Mouse (Mus musculus): ENCODE results near the gene Zfp704. TPM values are rescaled to one million over a fixed set of nuclear protein-coding genes. Genes with fewer than 3 reads are reported as not detected.

Zfp704 gene
- polyA plus RNA-seq, 1 experiment = 0.82 TPM

DNA sequence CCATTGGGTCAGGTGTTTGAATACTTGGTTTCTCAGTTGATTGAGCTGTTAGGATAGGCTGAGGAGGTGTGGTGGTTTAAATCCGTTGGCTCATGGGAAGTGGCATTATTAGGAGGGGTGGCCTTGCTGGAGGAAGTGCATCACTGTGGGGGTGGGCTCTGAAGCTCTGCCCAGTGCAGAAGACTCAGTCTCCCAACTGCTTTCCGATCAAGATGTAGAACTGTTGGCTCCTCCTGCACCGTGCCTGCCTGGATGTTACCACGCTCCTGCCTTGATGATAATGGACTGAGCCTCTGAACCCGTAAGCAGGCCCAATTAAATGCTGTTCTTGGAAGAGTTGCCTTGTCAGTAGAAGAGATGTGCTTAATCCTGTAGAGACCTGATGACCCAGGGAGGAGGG, 154.5 kb downstream of the Zfp704 start:
- H3K4me1 ChIP-seq (ENCODE audit: control insufficient read depth, insufficient read depth, insufficient read length) = no peaks in the 10 kb centered on the region
- no peak overlapping the region for H3K27ac ChIP-seq (ENCODE audit: insufficient read depth, low read length)
- H3K27me3 ChIP-seq (ENCODE audit: control insufficient read depth, insufficient read depth, low read length) = no peaks in the 10 kb centered on the region
- TF ChIP-seq POLR2A (IDR thresholded peaks at IDR 0.05; ENCODE audit: low read depth, low read length) = no peak
- TF ChIP-seq CTCF (IDR thresholded peaks at IDR 0.05; ENCODE audit: extremely low read depth, insufficient read depth, insufficient read length, insufficient replicate concordance) = no peak
- no peaks in the 10 kb centered on the region for H3K36me3 ChIP-seq (ENCODE audit: control insufficient read depth, insufficient read depth, low read length)
- DNase-seq (ENCODE audit: low read depth in 1 of 2, low spot score in 2 of 2) = no peak
- WGBS = 90% methylated on average over 5 of the region's 5 CpGs
- no peak overlapping the region for H3K4me3 ChIP-seq (ENCODE audit: extremely low read depth, insufficient read depth, insufficient read length)

GRCm38 (mm10) chr3:9454556-9455330, 155.1 kb downstream of the Zfp704 start:
- Histone ChIP-seq H3K4me3 (ENCODE audit: extremely low read depth, insufficient read depth, insufficient read length) (no peak overlapping the region), H3K36me3 (ENCODE audit: control insufficient read depth, insufficient read depth, low read length) (no peaks in the 10 kb centered on the region), H3K27me3 (ENCODE audit: control insufficient read depth, insufficient read depth, low read length) (no peaks in the 10 kb centered on the region), H3K27ac (ENCODE audit: insufficient read depth, low read length) (no peak overlapping the region), H3K4me1 (ENCODE audit: control insufficient read depth, insufficient read depth, insufficient read length) (no peaks in the 10 kb centered on the region)
- TF ChIP-seq POLR2A (IDR thresholded peaks at IDR 0.05; ENCODE audit: low read depth, low read length) = no peak
- no peak for TF ChIP-seq CTCF (IDR thresholded peaks at IDR 0.05; ENCODE audit: extremely low read depth, insufficient read depth, insufficient read length, insufficient replicate concordance)
- WGBS = 83% methylated on average over 8 of the region's 8 CpGs
- no peak for DNase-seq (ENCODE audit: low read depth in 1 of 2, low spot score in 2 of 2)

DNA sequence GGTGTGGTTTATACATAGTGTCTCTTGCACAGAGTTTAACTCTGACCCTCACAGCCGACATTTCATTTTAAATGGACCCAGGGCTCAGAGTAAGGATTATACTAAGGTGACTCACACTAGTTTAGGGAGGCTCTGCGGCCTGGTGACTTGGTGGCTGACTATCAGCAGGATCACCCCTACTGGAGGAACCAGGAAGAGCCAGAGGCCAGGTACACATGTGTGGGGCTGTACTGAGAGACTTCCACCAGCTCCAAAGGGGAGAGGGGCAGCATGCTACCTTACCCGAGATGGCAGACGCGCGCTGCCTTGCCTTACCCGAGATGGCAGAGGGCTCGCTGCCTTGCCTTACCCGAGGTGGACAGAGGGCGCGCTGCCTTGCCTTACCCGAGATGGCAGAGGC, 159.4 kb downstream of the Zfp704 start:
- no peaks in the 10 kb centered on the region for H3K27me3 ChIP-seq (ENCODE audit: control insufficient read depth, insufficient read depth, low read length)
- no peak for TF ChIP-seq POLR2A (IDR thresholded peaks at IDR 0.05; ENCODE audit: low read depth, low read length)
- no peak overlapping the region for H3K4me3 ChIP-seq (ENCODE audit: extremely low read depth, insufficient read depth, insufficient read length)
- H3K27ac ChIP-seq (ENCODE audit: insufficient read depth, low read length) = no peak overlapping the region
- no peaks in the 10 kb centered on the region for H3K4me1 ChIP-seq (ENCODE audit: control insufficient read depth, insufficient read depth, insufficient read length)
- 96% methylated on average over 12 of the region's 12 CpGs for WGBS
- no peaks in the 10 kb centered on the region for H3K36me3 ChIP-seq (ENCODE audit: control insufficient read depth, insufficient read depth, low read length)
- DNase-seq (ENCODE audit: low read depth in 1 of 2, low spot score in 2 of 2) = no peak

GRCm38 (mm10) chr3:9449261-9450007, 160.5 kb downstream of the Zfp704 start:
- TF ChIP-seq CTCF (IDR thresholded peaks at IDR 0.05; ENCODE audit: extremely low read depth, insufficient read depth, insufficient read length, insufficient replicate concordance) = no peak
- no peak for TF ChIP-seq POLR2A (IDR thresholded peaks at IDR 0.05; ENCODE audit: low read depth, low read length)
- Histone ChIP-seq H3K4me3 (ENCODE audit: extremely low read depth, insufficient read depth, insufficient read length) (no peak overlapping the region), H3K27me3 (ENCODE audit: control insufficient read depth, insufficient read depth, low read length) (no peaks in the 10 kb centered on the region), H3K27ac (ENCODE audit: insufficient read depth, low read length) (no peak overlapping the region), H3K36me3 (ENCODE audit: control insufficient read depth, insufficient read depth, low read length) (no peaks in the 10 kb centered on the region), H3K4me1 (ENCODE audit: control insufficient read depth, insufficient read depth, insufficient read length) (no peaks in the 10 kb centered on the region)
- no peak for DNase-seq (ENCODE audit: low read depth in 1 of 2, low spot score in 2 of 2)
- WGBS = 88% methylated on average over 7 of the region's 7 CpGs

DNA sequence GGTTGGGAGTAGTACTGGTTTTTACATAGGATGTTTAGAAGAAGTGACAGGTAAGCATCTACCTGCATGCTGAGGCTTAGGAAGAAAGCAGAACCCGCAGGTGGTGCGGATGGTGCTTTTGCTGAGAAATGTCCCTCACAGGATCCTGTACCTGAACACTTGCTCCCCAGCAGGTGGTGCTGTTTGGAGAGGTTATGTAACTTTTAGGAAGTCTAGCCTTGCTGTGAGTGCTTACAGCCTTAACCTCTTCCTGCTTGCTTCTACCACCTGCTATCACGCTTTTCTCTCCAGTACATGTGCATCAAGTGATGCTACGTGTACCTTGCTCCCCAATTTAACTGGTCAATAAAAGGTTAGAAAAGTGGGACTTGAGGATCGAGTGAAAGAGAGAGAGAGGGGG, 161.3 kb downstream of the Zfp704 start:
- 88% methylated on average over 5 of the region's 5 CpGs for WGBS
- H3K4me1 ChIP-seq (ENCODE audit: control insufficient read depth, insufficient read depth, insufficient read length) = no peaks in the 10 kb centered on the region
- no peak overlapping the region for H3K27ac ChIP-seq (ENCODE audit: insufficient read depth, low read length)
- H3K36me3 ChIP-seq (ENCODE audit: control insufficient read depth, insufficient read depth, low read length) = no peaks in the 10 kb centered on the region
- DNase-seq (ENCODE audit: low read depth in 1 of 2, low spot score in 2 of 2) = no peak
- no peaks in the 10 kb centered on the region for H3K27me3 ChIP-seq (ENCODE audit: control insufficient read depth, insufficient read depth, low read length)
- no peak overlapping the region for H3K4me3 ChIP-seq (ENCODE audit: extremely low read depth, insufficient read depth, insufficient read length)
- TF ChIP-seq CTCF (IDR thresholded peaks at IDR 0.05; ENCODE audit: extremely low read depth, insufficient read depth, insufficient read length, insufficient replicate concordance) (no peak), POLR2A (IDR thresholded peaks at IDR 0.05; ENCODE audit: low read depth, low read length) (no peak)

DNA sequence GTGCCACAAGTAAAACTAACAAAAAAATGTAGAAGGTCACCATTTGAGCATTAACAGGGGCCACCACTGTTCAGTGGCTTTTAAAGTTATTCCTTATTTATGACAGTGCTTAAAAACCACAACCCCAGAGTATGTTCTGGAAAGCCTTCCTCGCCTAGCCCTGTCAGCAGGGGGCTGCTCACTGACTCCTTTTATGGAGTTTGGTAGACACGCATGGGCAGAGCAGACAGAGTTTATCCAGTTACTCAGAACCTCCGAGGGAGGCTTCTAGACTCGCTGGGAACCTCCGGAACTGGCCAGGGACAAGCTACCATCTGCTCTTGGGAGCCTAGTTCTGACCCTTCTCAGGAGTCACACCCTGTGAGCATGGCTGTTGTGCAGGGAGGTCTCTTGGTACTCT, 165.3 kb downstream of the Zfp704 start:
- no peaks in the 10 kb centered on the region for H3K36me3 ChIP-seq (ENCODE audit: control insufficient read depth, insufficient read depth, low read length)
- DNase-seq (ENCODE audit: low read depth in 1 of 2, low spot score in 2 of 2) = no peak
- H3K27ac ChIP-seq (ENCODE audit: insufficient read depth, low read length) = no peak overlapping the region
- no peaks in the 10 kb centered on the region for H3K4me1 ChIP-seq (ENCODE audit: control insufficient read depth, insufficient read depth, insufficient read length)
- WGBS = 92% methylated on average over 5 of the region's 5 CpGs
- TF ChIP-seq POLR2A (IDR thresholded peaks at IDR 0.05; ENCODE audit: low read depth, low read length) (no peak), CTCF (IDR thresholded peaks at IDR 0.05; ENCODE audit: extremely low read depth, insufficient read depth, insufficient read length, insufficient replicate concordance) (no peak)
- H3K27me3 ChIP-seq (ENCODE audit: control insufficient read depth, insufficient read depth, low read length) = no peaks in the 10 kb centered on the region
- no peak overlapping the region for H3K4me3 ChIP-seq (ENCODE audit: extremely low read depth, insufficient read depth, insufficient read length)

DNA sequence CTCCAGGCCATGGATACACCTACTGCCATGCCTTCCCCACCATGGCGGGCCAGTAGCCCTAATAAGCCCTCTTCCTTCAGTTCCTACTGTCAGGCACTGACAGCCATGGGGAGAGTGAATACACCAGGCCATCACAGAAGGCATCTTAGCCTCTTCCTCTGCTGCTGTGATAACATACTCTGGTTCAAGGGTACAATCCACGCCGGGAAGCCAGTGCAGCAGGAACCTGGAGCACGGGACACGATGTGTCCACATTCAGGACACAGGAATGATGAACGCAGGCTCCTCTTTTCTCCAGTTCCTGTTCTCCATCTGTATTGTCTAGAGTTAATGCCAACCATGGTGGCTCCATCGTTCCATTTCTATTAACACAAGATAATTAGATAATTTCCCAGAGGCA, 165.9 kb downstream of the Zfp704 start:
- H3K4me1 ChIP-seq (ENCODE audit: control insufficient read depth, insufficient read depth, insufficient read length) = no peaks in the 10 kb centered on the region
- H3K27ac ChIP-seq (ENCODE audit: insufficient read depth, low read length) = no peak overlapping the region
- H3K27me3 ChIP-seq (ENCODE audit: control insufficient read depth, insufficient read depth, low read length) = no peaks in the 10 kb centered on the region
- H3K4me3 ChIP-seq (ENCODE audit: extremely low read depth, insufficient read depth, insufficient read length) = no peak overlapping the region
- no peaks in the 10 kb centered on the region for H3K36me3 ChIP-seq (ENCODE audit: control insufficient read depth, insufficient read depth, low read length)
- TF ChIP-seq POLR2A (IDR thresholded peaks at IDR 0.05; ENCODE audit: low read depth, low read length) (no peak), CTCF (IDR thresholded peaks at IDR 0.05; ENCODE audit: extremely low read depth, insufficient read depth, insufficient read length, insufficient replicate concordance) (no peak)
- no peak for DNase-seq (ENCODE audit: low read depth in 1 of 2, low spot score in 2 of 2)
- 92% methylated on average over 7 of the region's 7 CpGs for WGBS

Measured in spleen, adult 2 months (tissue).